Mouse (Mus musculus) right cerebral cortex, postnatal 36 days (tissue): Measurements from ENCODE around the gene Cntnap2.
A peak's percentile ranks its signal among the peaks of the same experiment; 100 is the strongest.

Experiments used
- DNase-seq, 2 experiments: peaks; one replicate each; pipeline ENCODE4 v3.0.0; 2022; ENCODE audit warnings: low spot score in 2 of 2, mixed read lengths in 1 of 2

The Cntnap2 gene

DNA sequence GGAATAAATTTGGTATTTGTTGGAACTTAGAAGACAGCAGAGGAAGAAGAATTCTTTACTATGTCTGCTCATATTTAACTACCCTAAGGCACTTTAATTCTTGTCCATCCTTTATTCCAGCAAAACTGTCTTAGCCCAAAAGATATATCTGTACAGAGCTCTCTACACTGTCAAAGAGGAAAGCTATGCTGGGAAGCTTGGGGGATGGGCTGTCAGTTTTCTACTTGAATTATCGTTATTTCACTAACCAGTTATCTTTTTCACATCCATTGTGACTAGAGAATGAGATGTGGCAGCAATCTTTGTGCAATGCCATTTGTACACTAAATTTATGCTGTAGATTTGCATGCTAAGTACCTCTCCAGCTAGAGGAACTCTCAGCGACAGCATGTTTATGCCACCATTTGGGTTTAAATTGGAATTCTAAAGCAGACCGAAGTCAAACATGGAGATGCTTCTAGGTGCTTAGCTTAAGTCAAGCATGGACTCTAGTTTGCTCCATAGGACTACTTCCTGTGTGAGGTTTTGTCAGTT lies 268.9 kb downstream of the Cntnap2 start:
- DNase-seq, result no peak

DNA sequence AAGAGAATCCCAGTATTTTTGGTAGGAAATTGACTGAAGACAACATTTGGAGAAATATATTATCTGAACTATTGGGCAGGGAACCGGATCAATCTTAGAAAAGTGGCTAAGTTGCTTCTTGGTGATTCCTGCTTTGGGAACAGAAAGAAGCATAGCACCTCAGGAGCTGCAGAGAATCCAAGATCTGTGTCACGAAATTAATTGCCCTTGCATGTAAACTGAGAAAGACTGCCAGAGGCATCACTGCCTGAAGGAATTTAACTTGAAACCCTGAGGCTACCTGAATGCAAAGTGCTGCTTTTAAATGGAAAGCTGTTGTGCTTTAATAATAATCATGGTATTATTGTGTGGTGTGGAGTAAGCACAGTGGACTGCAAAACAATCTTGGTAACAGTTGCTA lies 286.2 kb downstream of the Cntnap2 start:
- DNase-seq, result no peak

DNA sequence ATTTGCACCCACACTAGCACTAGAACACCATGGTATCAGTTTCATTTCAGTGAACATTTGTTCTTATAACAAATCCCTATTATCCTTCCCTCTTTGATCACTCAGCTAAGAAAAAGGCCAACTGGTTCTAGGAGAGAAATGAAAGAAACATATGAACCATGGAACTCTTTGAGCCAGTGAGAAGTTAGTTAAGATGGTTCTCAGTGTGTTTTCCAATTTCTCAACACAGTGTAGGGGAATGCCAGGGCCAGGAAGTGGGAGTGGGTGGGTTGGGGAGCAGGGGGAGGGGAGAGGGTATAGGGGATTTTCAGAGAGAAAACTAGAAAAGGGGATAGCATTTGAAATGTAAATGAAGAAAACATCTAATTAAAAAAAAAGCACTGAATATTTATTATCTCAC lies 286.8 kb downstream of the Cntnap2 start:
- no peak for DNase-seq

DNA sequence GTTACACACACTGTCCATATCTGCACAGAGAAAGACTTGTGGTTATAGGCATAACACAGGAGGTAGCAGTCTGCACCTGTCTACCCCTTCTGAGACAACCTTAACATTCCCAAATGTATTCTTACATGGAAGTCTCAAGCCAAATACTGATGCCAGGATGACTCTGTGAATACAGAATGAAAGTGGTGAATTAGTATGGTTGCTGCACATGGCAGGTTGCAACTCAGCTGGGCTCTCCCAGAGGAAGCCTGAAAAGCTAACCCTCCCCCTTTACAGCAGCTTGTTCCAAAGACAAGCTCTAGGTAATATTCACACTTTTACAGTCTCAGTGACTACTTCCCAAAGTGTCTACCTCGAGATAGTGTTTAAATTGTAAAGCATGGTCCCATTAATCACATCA lies 307.3 kb downstream of the Cntnap2 start:
- DNase-seq, result no peak

DNA sequence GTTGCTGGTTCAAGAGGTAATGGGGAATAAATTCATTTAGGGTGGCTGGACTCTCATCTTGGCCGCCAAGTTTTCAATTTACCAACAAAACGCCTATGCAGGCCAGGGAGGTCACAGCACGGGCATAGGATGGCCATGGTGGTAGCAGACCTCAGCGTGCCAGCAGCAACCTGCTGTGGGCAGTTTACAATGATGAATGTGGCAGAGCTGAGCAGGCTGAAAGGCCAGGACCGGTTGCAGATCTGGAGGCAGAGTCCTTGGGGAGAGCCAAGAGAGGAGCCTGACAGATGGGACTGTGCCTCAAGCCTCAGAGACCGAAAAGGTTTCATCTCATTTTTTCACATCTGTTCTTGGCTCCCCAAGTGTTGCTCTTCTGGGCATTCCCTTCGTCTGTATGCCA lies 322.0 kb downstream of the Cntnap2 start:
- no peak for DNase-seq

DNA sequence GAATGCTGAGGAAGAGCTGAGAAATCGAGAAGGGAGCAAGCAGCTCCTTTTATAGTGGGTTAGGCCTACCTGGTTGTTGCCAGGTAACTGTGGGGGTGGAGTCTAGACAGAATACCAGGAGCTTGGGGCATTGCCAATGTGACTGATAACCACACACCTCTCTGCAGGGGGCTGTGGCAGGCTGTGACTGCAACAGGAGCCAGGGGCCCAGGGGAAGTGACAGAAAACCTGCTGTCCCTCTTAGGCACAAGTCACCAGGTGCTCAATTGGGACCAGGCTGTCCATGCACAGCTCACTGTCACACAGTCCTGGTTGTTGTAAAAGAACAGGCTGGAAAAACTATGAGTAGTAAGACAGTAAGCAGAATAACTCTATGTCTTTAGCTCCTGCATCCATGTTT lies 329.9 kb downstream of the Cntnap2 start:
- DNase-seq, result no peak

DNA sequence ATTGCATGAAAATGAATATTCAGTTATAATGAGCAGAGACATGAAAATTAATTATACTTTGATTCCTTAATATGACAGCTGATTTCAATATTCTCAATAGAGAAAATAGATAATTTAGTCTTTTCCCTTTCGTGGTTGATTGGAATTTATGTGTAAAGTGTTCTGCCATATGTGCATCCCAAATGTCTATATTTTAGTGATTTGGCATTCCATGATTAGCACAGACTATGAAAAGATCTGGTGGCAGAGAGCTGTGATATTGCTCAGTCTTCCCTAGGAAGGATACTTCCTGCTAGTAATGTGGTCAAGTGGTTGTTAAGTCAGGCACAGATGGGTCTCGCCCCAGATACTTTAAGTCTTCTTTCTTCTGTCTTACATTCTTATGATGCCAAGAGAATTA lies 354.5 kb downstream of the Cntnap2 start:
- DNase-seq, result no peak

DNA sequence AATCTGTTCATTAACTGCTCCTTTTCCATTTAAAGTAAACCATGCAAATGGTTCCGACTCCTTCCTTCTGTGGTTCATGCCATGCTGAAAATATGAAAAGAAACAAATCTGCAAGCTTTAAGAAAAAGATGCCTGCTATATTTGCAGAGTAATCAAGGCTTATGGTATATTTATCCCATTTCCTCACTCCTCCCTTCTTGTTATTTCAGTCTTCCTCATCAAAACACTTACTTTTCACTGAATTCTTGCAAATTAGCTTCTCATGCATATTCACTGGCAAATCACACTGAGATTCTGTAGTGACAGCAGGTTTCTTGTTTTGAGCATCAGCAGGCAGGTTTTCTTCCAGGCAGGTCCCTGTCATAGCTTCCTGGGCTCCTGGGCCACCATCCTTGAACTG lies 396.3 kb downstream of the Cntnap2 start:
- no peak for DNase-seq

DNA sequence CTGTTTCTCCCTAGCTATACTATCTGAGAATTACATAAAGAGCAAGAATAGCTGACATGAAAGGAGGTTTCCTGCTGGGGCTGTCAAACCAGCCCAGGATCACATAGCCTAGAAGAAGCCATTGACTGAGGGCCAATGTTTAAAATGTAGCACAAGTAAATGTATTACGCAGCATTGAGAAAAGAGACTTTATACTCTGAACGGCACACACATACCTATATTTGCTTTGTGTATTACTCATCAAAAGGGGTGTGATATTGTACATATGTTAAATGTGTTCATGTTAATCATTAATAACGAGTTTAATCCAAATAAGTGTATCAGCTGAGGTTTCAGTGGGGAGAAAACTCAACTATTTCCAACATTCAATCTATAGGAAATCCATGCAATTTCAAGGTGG lies 459.1 kb downstream of the Cntnap2 start:
- DNase-seq, result no peak

DNA sequence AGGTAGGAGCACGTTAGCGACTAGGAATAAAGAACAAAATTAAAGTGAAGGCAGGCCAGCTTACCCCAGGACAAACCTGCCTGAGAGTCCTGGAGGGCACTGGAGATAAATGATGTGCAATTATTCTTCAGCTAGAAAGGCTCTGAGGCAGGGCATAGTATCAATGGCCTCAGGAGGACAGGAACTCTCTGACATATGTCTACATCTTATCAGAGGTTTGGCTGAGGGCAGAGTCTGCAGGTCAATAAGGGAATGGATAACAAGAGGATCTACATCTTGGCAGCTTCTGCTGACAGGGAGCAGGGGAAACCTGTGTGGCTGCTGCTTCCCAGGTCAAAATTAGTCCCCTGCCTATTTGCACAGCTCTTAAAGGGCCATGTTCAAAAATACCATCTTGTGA lies 477.8 kb downstream of the Cntnap2 start:
- no peak for DNase-seq

DNA sequence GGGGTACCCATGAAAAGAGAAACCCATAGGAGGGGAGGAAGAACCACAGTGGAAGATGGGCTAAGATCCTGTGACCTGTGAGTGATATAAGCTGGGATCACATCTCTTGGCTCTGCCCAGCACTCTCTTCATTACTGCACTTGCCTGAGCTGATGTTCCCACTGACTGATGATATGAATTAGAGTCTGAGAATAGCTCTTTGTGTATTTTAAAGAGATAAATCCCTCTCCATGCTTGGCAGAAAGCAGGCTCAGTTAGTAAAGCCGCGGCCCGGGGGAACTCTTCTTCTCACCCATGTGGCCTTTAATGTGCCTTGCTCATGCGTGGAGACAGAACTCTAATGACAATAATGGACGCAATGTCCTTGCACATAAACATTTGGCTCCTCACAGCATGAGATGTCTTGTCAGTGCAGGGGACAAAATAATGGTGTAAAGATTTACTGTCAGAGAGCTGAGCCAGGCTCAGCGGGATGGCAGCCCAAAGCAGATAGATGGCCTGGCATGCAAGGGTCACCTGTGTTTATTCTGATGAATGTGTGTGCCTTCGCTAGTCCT lies 485.2 kb downstream of the Cntnap2 start:
- DNase-seq, result no peak

DNA sequence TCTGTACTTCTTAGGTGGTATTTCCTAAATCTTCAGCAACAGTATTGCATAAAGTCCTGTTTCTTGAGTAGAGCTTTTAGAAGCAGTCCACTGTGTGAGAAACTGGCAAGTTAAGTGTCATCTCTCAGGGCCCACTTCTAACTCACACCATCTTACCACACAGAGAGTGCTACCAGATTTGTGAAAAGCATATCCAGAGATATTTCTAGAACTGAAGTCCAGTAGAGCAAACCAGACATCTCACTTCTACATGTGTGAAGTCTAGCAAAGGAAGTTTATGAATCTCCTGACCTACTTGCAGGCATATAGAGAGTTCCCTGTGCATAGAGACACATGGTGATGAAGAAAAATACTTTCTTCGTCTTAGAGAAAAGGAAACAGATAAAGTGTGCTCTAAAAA lies 500.6 kb downstream of the Cntnap2 start:
- DNase-seq, result peak in 1 of 2 experiments; percentile 5

DNA sequence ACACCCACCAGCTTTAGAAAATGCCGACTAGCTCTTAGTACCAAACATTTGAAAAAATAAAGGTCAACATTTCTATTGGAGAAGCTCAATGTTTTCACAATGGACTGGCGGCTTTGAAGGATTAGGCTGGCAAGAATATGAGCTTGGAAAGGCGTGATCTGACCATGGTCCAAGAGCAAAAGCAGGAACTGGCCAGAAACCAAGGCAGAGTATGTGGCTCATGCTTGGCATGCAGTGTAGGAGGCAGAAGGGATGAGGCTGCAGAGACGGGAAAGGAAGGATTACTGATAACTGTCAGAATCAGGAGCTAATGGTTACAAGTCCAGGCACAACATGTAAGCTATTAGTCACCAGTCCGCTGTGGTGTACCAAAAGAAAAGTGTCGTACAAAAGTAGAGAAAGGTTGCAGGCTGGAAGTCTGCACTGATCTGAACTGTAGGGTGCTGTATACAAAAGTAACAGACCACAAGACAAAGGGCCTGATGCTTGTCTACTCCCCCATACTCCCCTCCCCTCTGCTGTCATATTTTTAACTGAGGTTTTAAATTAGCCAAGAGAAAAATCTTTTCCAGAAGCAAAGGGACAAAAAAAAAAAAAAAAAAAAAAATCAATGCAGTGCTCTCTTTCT lies 525.4 kb downstream of the Cntnap2 start:
- DNase-seq, result no peak

DNA sequence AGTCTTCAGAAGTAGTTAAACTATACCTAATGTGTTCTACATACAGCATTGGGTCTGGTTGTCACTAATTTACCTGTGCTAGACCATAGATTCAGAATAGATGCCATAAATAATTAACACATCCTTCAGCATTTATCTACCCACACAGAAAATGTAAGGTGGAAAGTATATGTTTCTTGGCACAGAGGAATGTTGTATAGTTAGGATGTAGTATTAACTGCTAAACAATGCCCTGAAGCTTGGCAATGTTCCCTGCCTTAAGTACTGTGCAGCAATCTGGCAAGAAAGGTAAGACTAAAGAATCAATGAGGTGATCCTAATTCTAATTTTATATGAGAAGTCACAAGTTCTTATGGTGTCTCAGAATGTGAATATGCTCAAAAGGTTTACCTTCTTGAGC lies 529.9 kb downstream of the Cntnap2 start:
- no peak for DNase-seq

DNA sequence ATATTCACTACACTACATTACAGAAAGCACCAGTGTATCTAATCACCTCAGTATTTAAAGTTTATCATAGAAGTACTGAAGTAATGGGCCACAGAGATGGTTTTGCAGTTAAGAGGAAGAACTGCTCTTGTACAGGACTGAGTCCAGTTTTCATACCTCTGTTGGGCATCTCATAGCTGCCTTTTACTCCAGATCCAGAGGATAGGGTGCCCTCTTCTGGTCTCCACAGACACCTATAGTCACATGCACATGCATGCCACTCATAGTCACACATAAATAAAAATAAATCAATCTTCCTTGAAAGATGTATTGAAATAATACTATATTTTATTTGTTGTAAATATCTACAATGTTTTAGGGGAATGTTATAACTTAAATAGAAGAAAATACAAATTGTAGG lies 587.9 kb downstream of the Cntnap2 start:
- DNase-seq, result no peak

DNA sequence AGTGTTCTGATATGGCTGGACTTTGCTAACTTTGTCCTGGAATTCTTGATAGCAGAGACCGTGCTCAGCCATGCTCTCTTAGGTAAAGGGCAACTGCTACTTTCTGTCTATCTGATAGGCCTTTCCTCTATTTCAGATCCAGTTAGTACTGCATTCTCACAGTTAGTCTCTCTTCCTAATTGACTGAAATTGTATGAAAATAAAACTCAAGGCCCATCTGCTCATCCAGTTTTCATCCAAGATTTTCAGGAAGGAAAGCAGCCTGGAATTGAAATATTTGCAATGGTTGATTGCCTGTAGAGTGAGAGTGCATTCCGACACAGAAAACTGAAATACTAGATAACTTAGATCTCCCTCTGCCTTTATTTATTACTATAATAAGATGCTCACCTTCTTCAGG lies 589.3 kb downstream of the Cntnap2 start:
- DNase-seq, result no peak

DNA sequence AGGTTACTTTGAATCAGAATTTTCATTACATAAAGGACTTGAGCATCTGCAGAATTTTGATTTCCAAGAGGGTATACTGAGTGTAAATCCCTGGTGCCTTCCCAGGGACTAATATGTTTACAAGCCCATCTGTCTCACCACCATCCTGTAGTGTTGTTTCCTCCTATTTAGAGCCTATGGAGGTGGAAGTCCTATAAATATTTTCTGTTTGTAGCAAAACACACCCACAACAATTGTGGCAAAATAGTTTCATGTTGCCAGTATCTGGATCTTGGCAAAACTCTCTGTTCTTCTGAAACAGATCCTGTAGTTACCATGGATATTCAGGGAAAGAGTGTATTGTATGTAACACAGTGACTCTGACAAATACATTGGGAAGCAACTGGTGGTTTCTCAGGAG lies 641.1 kb downstream of the Cntnap2 start:
- DNase-seq, result peak in 1 of 2 experiments; percentile 0

DNA sequence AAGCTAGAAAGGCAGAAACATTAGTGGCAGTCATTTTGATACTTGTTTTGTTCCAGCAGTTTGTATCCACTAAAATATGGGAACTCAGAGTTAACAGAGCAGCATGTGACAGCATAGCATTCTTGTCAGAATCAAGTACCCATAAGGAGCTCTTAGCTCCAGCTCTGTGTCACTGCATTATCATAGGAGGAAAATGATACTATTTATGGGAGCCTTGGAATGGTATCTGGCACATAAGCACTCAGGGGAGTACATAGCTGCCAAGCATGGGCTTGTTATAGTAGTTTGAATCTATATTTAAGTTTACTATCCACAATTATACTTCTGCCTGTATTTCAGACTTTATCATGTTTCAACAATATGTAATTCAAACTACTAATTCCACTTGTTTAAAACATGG lies 732.5 kb downstream of the Cntnap2 start:
- peak in 1 of 2 experiments; percentile 3 for DNase-seq

DNA sequence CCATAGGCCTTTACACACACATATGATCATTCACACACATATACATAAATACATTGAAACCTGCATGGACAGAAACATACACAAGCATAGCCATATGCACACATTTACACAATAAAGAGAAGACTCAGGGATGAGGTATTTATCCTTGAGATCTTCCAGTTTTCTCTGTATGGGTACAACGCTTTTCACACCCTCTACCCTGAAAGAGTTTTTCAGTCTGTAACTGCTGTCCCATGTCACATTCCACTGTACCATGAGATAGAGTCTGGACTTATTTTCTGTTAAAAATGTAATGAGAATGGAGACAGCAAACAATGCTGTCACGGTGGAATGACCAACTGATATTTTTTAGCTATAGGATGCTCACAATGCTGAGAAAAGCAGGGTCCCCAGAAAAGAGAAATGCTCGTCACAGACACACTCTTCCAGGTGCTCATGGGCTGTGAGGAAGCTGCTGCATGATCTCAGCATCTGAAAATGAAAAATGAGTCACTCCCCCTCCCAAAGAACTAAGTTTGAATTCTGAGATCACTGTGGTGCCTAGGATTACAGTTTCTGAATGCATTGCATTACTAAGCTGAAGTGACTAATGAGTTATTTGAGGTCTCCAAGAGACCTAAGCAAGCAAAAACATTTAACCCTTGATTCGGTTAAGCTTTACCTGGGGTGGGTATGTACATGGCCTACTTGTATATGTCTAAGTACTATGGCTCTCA lies 782.6 kb downstream of the Cntnap2 start:
- DNase-seq, result no peak

DNA sequence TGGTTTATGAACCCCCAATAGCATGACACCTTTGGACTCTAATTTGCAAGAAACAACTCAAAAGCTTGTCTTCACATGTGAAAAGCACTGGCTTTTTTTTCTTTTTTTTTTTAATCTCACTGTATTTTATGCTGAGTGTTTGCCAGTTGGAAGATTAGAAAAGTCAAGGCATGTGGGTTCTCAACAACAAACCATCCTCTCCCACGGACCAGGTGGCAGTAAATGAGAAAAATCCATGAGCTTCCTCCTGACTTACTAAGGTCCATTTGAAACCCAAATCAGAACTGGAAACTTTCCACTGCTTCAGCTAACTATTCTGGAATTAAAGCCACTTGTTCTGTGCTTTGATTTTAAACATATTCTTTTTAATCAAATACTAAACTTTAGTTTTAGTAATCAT lies 784.6 kb downstream of the Cntnap2 start:
- DNase-seq, result peak in 1 of 2 experiments; percentile 1

DNA sequence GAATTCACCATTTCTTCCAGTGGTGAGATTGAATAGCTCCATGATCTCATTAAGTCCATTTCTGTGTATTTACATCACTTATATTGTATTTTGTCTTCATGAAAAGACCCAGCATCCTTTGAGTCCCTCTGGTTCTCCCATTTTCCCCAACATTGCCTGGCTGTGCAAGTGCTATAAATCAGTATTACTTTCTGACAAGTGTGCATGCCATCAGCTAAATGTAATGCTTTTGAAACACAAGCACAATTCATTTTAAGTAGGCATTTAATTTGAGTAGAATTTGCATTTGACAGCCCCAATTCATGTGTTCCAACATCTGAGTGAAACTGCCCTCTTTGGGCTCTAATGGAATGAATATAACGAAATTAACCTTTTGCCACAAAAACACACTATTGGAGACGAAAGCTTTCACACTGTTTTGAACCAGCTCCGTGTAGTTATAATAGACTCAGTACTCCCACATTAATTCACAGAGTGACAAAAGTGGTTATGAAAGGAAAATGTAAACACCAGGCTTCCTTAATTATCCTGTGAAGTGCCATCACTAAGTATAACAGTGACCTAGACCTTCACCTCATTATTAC lies 812.3 kb downstream of the Cntnap2 start:
- no peak for DNase-seq

DNA sequence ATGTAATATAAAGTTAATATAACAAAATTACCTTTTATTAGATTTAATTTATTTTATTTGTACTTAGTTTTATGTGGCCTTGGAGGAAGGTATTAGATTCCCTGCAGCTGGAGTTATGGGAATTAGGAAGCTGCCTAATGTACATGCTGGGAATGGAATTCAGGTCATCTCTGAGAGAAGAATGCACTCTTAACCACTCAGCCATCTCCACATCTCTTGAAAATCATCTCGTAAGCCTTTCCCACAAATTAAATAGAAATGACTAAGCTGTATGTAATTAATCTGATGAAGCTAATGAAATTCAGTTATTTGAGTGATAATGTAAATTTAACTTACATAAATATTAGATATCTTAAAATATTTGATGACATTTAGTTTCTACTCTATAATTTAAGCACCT lies 826.3 kb downstream of the Cntnap2 start:
- DNase-seq, result no peak

DNA sequence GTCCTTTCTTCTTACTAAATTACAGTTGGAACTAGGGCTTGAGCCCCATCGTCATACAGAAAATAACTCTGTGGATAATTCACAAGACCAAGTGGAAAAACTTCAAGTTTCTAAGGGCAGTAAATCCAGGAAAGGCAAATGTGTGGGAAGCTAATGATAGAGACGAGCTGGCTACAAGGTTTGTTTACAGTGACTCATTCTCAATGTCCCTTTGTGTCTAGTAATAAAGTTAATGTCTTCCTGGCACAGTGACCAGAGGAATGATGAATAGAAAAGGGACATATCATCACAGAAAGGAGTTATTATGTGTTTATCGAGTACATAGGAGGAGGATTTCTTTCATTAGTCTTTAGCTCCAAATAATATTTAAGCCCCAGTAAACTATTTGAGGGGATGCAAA lies 828.7 kb downstream of the Cntnap2 start:
- DNase-seq, result no peak
